Mouse (Mus musculus) regulatory T cell (primary cell): ENCODE results near the gene Larp4.

Source experiments
- in situ Hi-C: fragments of 300-600 bp; cut with MboI, MseI; formaldehyde crosslinking; loops from one replicate; pipeline ENCODE4 v1.15.1; 2025; ENCODE audit warnings: high pct_unique_total_duplicates

The Larp4 gene

DNA sequence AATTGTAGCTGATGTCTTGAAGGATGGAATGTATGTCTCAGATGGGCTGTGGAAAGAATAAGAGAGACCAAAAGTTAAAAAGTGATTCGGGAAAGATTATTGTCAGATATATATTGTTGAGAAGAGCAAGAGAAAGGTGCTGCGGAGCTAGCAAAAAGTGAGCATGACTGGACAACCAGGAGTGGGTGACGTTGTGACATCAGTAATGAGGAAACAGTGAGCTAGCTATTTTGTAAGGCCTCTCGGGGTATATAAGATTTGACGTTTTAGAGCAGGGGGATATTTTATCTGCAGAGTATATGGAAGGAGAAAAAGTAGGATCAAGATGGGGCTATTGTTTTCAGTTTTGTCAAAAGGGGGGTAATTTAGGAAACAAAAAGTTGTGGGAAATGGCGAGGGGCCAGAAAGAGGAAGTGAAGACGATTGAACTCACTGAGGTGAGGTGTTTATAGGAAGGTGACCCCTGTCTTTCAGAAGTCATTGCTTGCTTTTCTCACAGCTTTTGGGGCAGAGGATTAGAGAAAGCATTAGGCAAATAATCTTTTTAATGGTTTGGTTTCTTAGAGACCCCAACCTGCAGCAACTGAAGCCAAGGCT is 34.9 kb downstream of the Larp4 start:
- in situ Hi-C loops: no loop called here

- in situ Hi-C loops: no loop called here
Measured at GRCm38 (mm10) chr15:100006180-100006579, 36.3 kb downstream of the Larp4 start.

GRCm38 (mm10) chr15:100018280-100018899 is 48.5 kb downstream of the Larp4 start:
- in situ Hi-C loops: no loop called here

DNA sequence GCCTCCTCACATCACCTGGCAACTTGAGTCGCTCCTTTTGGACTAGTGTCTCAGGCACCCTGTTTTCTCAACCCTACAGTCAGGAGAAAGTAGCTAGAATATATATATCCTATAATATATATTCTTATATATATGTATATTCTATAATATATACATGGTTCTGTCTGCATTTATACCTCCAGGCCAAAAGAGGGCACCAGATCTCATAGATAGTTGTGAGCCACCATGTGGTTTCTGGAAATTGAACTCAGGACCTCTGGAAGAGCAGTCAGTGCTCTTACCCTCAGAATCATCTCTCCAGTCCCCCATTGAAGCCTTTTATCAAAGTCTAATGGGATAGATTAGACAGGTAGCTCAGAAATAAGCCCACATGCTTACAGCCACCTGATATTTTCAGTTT is 51.3 kb downstream of the Larp4 start:
- in situ Hi-C loops: no loop called here

DNA sequence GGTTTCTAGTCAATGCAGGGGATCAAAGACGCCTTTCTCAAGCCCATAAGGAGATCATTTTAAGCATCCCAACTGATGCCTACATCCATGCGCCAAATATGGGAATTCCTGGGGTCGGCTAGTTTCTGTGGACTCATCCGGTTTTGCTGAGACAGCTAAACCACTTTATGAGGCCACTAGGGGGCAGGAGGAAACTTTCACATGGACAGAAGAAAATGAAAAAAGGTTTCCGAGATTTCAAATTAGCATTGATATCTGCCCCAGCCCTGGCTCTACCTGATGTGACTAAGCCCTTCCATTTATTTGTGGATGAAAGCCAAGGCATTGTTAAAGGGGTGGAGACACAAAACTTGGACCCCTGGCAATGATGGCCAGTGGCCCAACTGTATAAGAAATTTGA is 53.1 kb downstream of the Larp4 start:
- in situ Hi-C loops: no loop called here

DNA sequence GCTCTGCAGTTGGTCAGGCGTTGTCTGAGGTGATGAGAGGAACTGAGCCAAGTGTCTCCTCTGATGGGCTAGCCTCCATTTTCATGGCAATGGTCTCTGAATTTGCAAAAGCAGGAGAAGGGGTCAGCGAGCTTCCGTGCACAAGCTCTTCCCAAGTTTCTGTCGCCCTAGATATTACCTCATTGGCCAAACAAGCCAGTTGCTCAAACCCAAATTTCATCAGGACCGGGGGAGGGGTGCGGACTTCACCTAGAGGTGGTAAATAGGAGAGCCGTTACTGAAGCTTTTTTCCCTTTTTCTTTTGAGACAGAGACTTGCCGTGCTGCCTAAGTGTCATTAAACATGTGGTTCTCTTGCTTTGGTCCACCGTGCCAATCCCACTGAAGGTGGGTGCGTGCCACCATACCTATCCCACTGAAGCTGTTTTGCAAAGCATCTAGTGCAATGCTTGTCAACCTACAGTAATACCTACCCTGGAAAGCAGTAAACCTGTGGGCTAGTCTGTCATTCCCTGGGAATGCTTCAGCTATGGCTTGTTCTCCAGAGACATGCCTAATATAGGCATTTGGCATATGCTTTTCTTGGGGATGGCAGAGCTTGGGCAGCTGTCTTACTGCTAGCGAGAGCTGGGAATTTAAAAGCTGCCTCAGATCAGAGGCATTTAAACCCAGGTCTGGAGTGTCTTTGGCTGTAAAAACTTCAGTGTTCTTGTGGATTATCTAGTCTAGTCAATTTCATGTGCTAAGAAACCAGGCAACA is 55.4 kb downstream of the Larp4 start:
- in situ Hi-C loops: no loop called here

DNA sequence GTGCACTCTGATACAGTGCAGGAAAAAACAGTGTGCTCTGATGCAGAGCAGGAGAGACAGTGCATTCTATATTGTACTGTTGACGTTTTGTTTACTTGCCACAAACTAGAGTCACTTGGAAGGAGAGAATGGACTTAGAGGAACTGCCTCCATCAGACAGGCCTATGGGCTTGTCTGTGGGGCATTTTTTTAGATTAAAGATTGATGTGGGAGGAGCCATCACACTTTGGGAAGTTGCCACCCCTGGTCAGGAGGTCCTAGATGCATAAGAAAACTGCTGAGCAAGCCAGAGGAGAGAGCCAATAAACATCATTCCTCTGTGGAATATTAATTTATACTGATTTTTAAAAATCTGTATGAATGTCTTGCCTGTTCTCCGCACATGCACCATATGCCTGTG is 58.3 kb downstream of the Larp4 start:
- in situ Hi-C loops: no loop called here

DNA sequence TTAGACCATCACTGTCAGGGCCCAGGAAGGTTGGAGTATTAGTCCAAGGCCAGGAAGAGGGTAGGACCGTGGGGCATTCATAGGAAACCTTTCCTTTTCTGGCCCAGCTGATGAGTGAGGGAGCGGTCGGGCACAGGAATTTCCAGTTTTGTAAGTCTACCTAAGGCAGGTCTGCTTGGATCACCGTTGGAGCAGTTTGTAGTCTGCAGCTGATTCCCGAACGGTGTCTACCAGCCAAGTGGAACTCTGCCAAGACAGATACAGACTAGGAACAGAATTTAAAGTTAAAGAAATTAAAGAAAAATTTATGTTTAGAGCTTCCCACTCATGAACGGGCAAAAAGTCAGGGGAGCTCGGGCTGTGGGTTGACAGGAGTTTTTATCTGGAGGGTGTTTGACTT is 59.6 kb downstream of the Larp4 start:
- in situ Hi-C loops: no loop called here

- in situ Hi-C loops: no loop called here
Measured at GRCm38 (mm10) chr15:100029900-100030299, 60.0 kb downstream of the Larp4 start.

DNA sequence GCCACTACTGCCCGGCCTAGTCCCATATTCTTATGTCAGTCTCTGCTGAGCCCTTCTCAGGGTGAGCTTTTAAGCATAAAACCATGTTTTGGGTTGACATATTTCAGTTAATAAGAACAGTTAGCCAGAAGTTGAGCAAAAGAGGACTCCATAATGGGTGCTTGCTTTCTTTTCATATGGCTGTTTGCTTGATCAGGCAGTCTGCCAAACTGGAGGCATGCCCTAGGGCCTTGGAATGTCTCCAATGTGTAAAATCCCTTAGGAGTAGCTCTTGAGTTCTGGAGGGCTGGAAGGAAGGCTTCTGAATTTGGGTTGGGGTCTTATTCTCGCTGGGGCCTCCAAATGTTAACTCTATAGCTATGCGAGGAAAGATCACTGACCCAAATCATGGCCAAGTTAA is 62.7 kb downstream of the Larp4 start:
- in situ Hi-C loops: no loop called here

- in situ Hi-C loops: loop anchor here (5.0 kb wide), 1 partner anchor 89 kb away; no protein-coding TSS in a partner anchor
Measured at GRCm38 (mm10) chr15:100038470-100038971, 68.7 kb downstream of the Larp4 start, which contains the start of gene Dip2b. TSS of gene Dip2b (plus strand) at chr15:100038664.

DNA sequence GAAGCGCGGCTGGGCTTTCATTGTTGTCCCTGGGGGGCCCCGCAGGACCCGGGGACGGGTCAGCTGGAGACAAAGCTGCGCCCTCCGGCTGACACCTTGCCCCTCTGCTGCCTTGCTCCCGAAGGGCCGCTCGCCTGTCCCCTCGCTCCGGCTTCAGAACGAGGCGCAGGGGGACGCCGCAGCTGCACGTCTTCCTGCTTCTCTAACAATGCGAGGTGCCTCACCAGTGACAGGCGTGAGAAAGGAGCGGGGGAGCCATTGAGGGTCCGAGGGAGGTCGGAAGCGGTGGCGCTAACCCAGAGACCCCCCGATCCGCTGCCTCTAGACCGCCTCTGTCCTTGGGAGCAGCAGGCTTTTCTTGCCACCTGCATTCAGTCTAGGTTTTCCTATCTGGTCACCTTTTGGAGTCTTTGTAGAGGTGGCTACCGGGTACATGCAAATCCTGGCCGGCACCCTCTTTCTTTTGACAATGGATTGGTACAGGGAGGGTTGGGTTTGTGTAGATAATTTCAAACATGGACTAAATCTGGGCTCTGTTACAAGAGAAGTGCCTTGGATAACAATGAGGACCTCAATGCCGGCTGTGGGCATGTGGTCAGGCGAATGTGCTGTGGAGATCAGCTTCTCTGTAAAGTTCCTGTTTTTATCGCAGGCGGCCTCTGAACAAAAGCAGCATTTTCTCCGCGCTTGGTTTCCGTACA is 69.3 kb downstream of the Larp4 start:
- in situ Hi-C loops: loop anchor here (5.0 kb wide), 1 partner anchor 88 kb away; no protein-coding TSS in a partner anchor

DNA sequence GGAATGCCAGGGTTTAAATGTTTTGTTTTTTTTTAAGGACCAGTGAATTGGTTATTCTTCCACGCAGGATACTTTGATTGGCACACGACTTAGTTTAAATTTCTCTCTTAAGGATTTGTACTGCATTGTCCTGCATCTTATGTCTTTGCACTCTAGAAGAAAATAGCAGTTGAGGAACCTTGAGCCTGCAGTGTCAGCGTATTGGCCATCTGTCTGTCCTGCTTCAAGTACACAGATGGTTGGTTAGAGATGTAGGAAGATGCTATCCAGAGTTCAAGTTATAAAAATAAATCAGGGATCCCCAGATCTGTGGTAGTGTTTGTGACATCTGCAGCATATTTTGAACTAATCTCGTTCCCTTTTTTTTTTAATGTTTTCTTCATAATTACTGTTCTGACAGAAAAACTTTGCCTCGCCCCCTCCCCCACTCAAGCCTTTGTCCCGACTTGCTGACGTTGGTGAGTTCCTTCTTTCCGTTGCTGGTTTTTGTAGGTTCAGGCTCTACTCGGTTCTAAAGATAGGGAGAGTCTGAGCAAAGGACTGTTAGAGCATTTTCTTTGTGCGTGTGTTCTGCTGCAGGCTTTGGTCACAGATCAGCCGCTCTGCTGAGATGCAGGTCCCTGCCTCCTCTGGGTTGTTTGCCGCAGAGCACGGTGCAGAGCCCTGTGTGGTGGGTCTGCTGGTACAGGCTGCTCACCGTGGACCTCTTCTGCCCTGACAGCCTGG is 70.8 kb downstream of the Larp4 start:
- in situ Hi-C loops: no loop called here

DNA sequence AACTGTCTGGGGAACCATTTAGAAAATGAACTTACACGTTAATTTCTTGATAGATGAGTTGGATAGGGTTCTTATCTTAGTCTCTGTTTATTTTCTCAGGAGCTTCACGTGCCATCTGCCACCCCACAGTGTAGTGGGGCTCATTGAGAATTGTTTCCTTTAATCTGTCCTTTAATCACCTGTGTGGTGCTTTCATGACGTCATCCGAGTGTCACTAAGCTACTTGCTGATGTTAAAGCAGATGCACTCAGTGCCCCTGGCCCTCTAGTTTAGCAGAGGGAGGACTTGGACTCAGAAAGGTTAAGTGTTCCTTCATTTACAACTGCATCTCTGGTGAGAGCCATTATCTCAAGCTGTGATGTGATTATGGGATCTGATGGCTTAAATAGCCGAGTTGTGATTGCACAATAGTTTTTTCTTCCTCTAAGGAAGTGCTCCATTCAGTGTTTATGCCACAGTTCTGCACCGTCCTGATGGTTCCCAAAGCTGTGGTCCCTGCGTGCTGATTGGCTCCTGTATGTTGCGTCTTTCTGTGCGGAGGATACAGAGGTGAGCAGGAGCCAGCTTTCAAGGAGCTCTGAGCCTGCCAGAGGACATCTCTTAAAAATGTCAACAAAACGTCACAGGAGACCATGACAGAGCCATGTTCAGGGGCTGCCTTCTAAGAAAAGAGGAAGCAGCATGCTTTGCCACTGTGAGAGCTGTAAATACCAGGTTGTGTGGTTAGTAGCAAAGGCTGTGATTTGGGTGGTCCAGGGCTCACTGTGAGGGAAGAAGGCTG is 71.6 kb downstream of the Larp4 start:
- in situ Hi-C loops: no loop called here

DNA sequence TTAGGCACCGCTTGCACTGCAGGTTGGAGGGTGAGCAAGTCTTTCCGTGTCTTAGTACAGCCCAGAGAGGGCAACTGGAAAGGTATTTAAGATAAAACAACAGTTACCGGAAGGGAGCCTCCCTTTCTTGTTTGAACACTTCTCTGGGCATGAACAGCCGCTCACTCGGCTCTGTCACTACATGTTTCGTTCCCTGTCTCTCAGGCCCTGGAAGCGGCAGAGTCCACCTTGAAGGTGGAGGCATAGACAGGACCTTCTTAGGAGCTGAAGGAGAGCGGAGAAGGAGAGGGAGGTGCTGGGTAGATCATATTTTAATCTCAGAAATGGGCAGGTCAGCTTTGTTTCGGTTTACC is 72.2 kb downstream of the Larp4 start:
- in situ Hi-C loops: no loop called here

DNA sequence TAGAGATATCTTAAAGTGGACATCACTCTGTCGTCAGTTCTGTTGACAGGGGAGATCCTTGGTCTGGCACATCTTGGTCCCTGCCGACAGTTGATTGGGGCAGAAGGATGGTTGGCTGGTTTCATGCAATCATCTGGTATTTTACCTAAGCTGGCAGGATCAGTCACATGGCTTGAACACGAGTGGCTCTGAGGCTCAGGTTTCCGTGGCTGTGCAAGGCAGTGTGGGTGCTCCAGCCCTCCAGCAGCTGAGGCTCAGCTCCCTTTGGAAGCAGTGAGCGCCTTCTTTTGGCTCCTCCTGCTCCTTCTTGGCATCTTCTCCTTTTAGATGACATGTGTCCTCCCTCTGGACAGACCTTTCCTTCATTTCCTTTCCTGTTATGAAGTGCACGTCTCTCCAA is 75.7 kb downstream of the Larp4 start:
- in situ Hi-C loops: no loop called here

- in situ Hi-C loops: no loop called here
Measured at GRCm38 (mm10) chr15:100049496-100050087, 79.7 kb downstream of the Larp4 start.

GRCm38 (mm10) chr15:100050940-100051339 is 81.1 kb downstream of the Larp4 start:
- in situ Hi-C loops: no loop called here

DNA sequence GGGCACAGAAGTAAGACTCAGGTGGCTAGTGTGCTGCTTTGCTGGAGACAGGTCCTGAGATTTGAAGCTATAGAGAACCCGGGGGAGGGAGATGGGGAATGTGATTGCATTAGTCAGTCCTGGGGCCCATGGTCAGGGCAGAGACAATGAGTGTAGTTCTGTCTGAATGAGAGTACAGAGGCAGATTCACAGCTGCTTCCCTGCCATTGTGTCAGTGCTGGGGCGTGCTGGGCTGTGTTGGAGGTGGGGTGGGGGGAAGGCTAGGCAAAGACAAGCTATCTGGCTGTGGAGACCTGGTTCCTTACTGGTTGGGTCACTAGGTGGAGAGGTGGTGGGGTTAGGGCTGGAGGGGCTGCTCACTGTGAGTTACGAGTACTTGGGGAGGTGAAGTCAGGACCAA is 82.9 kb downstream of the Larp4 start:
- in situ Hi-C loops: no loop called here

DNA sequence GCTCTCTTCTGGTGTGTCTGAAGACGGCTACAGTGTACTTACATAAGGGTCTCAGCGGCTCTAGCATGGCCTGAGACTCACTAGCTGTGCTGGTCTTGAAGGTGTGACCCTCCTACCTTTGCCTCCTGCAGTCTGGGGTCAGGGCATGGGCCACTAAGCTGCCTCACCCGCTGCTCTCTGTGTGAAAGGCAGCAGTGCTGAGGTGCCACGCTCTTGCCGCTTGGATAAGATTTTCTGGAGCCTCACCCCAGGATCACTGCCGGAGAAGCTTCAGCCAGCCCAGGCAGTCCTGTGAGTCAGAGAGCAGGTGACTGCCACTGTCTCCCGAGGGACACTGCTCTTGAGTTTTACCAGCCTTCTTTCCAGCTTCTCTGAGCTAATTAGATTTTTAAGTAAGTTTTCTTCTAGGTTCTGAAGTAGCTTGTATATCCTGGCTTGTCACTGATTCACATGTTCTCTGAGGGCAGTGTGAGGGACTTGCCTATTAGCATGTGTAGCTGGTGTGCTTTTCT is 86.6 kb downstream of the Larp4 start:
- in situ Hi-C loops: no loop called here
